Mouse (Mus musculus) layer of hippocampus, adult 8-10 months (tissue): ENCODE data around the gene Dnttip1. TPM values are rescaled to one million over a fixed set of nuclear protein-coding genes. Genes with fewer than 3 reads are reported as not detected.

Source experiments
- DNase-seq, 2 experiments: peaks; one replicate each; pipeline ENCODE4 v3.0.0; 2022; ENCODE audit warnings: low spot score in 2 of 2
- total RNA-seq, 4 experiments: library from RNA; stranded (reverse); gene quantifications; 2 replicates each; pipeline ENCODE4 v1.2.4; 2022

Gene Dnttip1
- total RNA-seq, 4 experiments from 2014 or later = 32.6 to 36.7 (median 35.3) TPM

GRCm38 (mm10) chr2:164754105-164754504, 8.3 kb downstream of the Dnttip1 start:
- no peak for DNase-seq

GRCm38 (mm10) chr2:164754800-164755199, 9.0 kb downstream of the Dnttip1 start:
- no peak for DNase-seq

- no peak for DNase-seq
These were observed 12.1 kb downstream of the Dnttip1 start for GRCm38 (mm10) chr2:164757841-164758240.

- DNase-seq = no peak
These were observed 12.9 kb downstream of the Dnttip1 start for GRCm38 (mm10) chr2:164758692-164759091.

- no peak for DNase-seq
These were observed 14.5 kb downstream of the Dnttip1 start for GRCm38 (mm10) chr2:164760059-164760833.

- DNase-seq = no peak
These were observed 15.7 kb downstream of the Dnttip1 start for GRCm38 (mm10) chr2:164761502-164761901.

GRCm38 (mm10) chr2:164761971-164762370, 16.2 kb downstream of the Dnttip1 start:
- DNase-seq = no peak

GRCm38 (mm10) chr2:164762593-164762992, 16.8 kb downstream of the Dnttip1 start:
- DNase-seq = no peak

- no peak for DNase-seq
These were observed 20.1 kb downstream of the Dnttip1 start for GRCm38 (mm10) chr2:164765841-164766240.

GRCm38 (mm10) chr2:164767812-164768540, 22.2 kb downstream of the Dnttip1 start:
- no peak for DNase-seq

- peak; percentile 98 to 99 for DNase-seq
These were observed 23.7 kb downstream of the Dnttip1 start, which contains the start of gene Ube2c for GRCm38 (mm10) chr2:164769258-164770037. TSS of gene Ube2c (plus strand) at chr2:164769898.

GRCm38 (mm10) chr2:164770279-164770678, 24.5 kb downstream of the Dnttip1 start:
- no peak for DNase-seq

GRCm38 (mm10) chr2:164771123-164771522, 25.3 kb downstream of the Dnttip1 start:
- DNase-seq = no peak

- DNase-seq = no peak
These were observed 27.6 kb downstream of the Dnttip1 start for GRCm38 (mm10) chr2:164773229-164773988.

GRCm38 (mm10) chr2:164773989-164774364, 28.2 kb downstream of the Dnttip1 start:
- DNase-seq = no peak

- DNase-seq = no peak
These were observed 30.3 kb downstream of the Dnttip1 start for GRCm38 (mm10) chr2:164776130-164776529.

- no peak for DNase-seq
These were observed 31.0 kb downstream of the Dnttip1 start for GRCm38 (mm10) chr2:164776801-164777200.

- DNase-seq = no peak
These were observed 31.6 kb downstream of the Dnttip1 start for GRCm38 (mm10) chr2:164777246-164778014.

- DNase-seq = no peak
These were observed 32.2 kb downstream of the Dnttip1 start for GRCm38 (mm10) chr2:164778015-164778287.

GRCm38 (mm10) chr2:164778809-164779208, 33.0 kb downstream of the Dnttip1 start:
- DNase-seq = no peak
